Mouse (Mus musculus) lung, postnatal 0 days (tissue): ENCODE data around the gene Erg28.

Source experiments
- CTCF ChIP-seq: IDR thresholded peaks from 2 replicates; pipeline ENCODE4 v1.5.1; 2016; ENCODE audit warnings: antibody characterized with exemption, mild to moderate bottlenecking
- EP300 ChIP-seq: IDR thresholded peaks from 2 replicates; pipeline ENCODE4 v1.6.1; 2016; ENCODE audit warnings: antibody characterized with exemption, mild to moderate bottlenecking, control low read depth

GRCm38 (mm10) chr12:85862514-85862913, 38.2 kb upstream of the Erg28 start:
- TF ChIP-seq EP300 (no peak), CTCF (no peak)
